Mouse (Mus musculus) activated CD4-positive, CD25-positive, alpha-beta regulatory T cell (primary cell): ENCODE measurements around the gene Olfr1490. TPM values are rescaled to one million over a fixed set of nuclear protein-coding genes. Genes with fewer than 3 reads are reported as not detected.

Source experiments
- polyA plus RNA-seq, 2 experiments: library from polyadenylated mRNA; unstranded; fragments of 100-300 nt; shearing (Covaris generic); gene quantifications; one replicate each; pipeline ENCODE4 v1.2.1; 2017

Olfr1490 gene
- under 1 TPM in 1 of 2 experiments, not detected in 1; 0.34 TPM for polyA plus RNA-seq

DNA sequence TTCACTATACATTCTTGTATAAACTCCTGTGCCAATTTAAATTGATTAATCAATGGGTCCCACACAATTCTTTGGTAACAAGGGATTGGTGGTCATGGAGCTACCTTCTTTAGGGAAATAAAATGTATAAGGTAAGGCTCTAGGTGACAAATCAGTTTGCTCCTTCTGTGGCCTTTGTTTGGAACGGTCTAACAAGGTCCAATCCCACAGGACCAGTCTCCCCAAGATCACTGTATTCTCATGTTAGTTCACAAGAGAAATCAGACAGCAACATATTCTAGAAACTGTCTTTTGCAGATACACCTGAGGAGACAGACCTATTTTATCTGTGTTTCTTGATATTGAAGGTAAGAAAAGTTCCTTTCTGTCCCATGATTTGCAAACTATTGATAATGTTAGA is at the start of gene Olfr1490:
Gene Olfr1490 (plus strand): TSS at position 301 of the 400 bp plus-strand sequence.

DNA sequence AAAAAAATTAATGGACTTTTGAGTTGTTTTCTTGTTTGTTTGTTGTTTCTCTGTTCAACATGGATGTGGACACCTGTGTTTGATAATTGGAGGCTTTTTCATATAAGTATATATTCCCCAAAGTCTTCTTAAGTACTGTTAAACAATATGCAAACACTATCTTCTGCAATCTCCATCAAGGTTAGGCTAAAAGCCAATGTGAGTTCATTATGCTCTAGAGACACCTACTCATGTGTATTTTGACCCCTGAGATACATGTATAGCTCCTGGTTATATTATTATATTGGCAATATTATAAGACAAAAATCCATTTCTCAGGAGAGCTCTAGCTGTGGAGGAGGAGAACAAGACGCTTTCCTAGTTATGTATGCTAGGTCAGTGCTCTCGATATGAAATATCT is 33.8 kb upstream of the Olfr1490 start, which contains the start of gene Olfr1487:
Gene Olfr1487 (plus strand): TSS at position 301 of the 400 bp plus-strand sequence.

DNA sequence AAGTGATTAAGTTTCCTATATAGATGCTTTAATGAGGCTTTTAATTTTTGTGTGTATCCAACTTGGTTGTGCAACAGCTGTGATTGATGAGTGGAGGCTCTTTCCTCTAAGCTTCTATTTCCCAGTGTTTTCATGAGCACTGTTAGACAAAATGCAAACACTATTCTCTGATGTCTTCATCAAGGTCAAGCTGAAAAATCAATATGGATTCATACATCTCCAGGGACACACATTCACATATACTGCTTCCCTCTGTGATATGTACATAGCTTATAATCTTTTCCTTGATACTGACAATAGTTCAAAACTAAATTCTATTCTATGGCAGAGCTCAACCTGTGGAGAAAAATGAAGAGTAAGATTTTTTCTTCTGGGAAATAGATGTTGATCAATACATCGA is 19.6 kb upstream of the Olfr1490 start, which contains the start of gene Olfr1489:
Gene Olfr1489 (plus strand): TSS at position 301 of the 400 bp plus-strand sequence.

GRCm38 (mm10) chr19:13696968-13697367 is 46.1 kb downstream of the Olfr1490 start, which contains the start of gene Olfr1491:
Olfr1491 (plus strand) TSS chr19:13697268.

Other genes starting within 250 kb of the Olfr1490 start
- under 1 TPM in 1 of 2 experiments, not detected in 1; 0.05 TPM for gene Olfr1469, start 243.2 kb upstream of the Olfr1490 start, polyA plus RNA-seq
- gene Olfr1471, start 207.7 kb upstream of the Olfr1490 start, polyA plus RNA-seq = not detected
- gene Olfr1472, start 195.0 kb upstream of the Olfr1490 start, polyA plus RNA-seq = not detected
- not detected for gene Olfr1474, start 181.5 kb upstream of the Olfr1490 start, polyA plus RNA-seq
- gene Olfr1475, start 170.9 kb upstream of the Olfr1490 start, polyA plus RNA-seq = not detected
- under 1 TPM in 1 of 2 experiments, not detected in 1; 0.09 TPM for gene Olfr1477, start 150.5 kb upstream of the Olfr1490 start, polyA plus RNA-seq
- not detected for gene Olfr1480, start 123.2 kb upstream of the Olfr1490 start, polyA plus RNA-seq
- gene Olfr1484, start 67.6 kb upstream of the Olfr1490 start, polyA plus RNA-seq = not detected
- under 1 TPM in 1 of 2 experiments, not detected in 1; 0.06 TPM for gene Olfr1487, start 33.7 kb upstream of the Olfr1490 start, polyA plus RNA-seq
- gene Olfr1489, start 19.5 kb upstream of the Olfr1490 start, polyA plus RNA-seq = not detected
- not detected for gene Olfr1491, start 46.2 kb downstream of the Olfr1490 start, polyA plus RNA-seq
- under 1 TPM in 1 of 2 experiments, not detected in 1; 0.10 TPM for gene Olfr1493-ps1, start 72.2 kb downstream of the Olfr1490 start, polyA plus RNA-seq
- under 1 TPM in 1 of 2 experiments, not detected in 1; 0.20 TPM for gene Olfr1494, start 88.6 kb downstream of the Olfr1490 start, polyA plus RNA-seq
- not detected for gene Olfr1495, start 113.5 kb downstream of the Olfr1490 start, polyA plus RNA-seq
- gene Olfr1496, start 126.8 kb downstream of the Olfr1490 start, polyA plus RNA-seq = not detected
- not detected for gene Olfr1497, start 147.1 kb downstream of the Olfr1490 start, polyA plus RNA-seq
- gene Olfr1499, start 168.4 kb downstream of the Olfr1490 start, polyA plus RNA-seq = under 1 TPM in 1 of 2 experiments, not detected in 1; 0.08 TPM
- not detected for gene Olfr1500, start 179.4 kb downstream of the Olfr1490 start, polyA plus RNA-seq
- under 1 TPM in 1 of 2 experiments, not detected in 1; 0.70 TPM for gene Olfr1501, start 199.6 kb downstream of the Olfr1490 start, polyA plus RNA-seq
- not detected for gene Olfr1502, start 210.7 kb downstream of the Olfr1490 start, polyA plus RNA-seq
- gene Olfr1504, start 246.8 kb downstream of the Olfr1490 start, polyA plus RNA-seq = under 1 TPM in 1 of 2 experiments, not detected in 1; 0.38 TPM